Mouse (Mus musculus): ENCODE data around the gene Clec4f. TPM values are rescaled to one million over a fixed set of nuclear protein-coding genes. Genes with fewer than 3 reads are reported as not detected.

Clec4f gene
- polyA plus RNA-seq, 1 experiment from 2014 or later = not detected

- TF ChIP-seq CTCF (IDR thresholded peaks at IDR 0.05; ENCODE audit: low read depth) = peak; percentile 66
- Histone ChIP-seq H3K9ac (ENCODE audit: low read depth, low read length) (no peak overlapping the region), H3K4me3 (replicated peaks; ENCODE audit: low read depth, low read length) (peak overlapping the region; percentile 17; the same call in 1 of the 2 replicates), H3K27ac (no peak overlapping the region), H3K27me3 (ENCODE audit: insufficient read depth, low read length) (no peaks in the 10 kb centered on the region), H3K36me3 (ENCODE audit: insufficient read depth, low read length) (no peaks in the 10 kb centered on the region), H3K4me2 (ENCODE audit: low read length) (peak overlapping the region; percentile 58), H3K4me1 (replicated peaks; ENCODE audit: insufficient read depth, low read length) (no peaks in the 10 kb centered on the region), H3K9me3 (replicated peaks; ENCODE audit: low read length) (no peaks in the 10 kb centered on the region)
- WGBS = 13% methylated on average over 9 of the region's 9 CpGs
- DNase-seq (ENCODE audit: low spot score) (peak; percentile 54), ATAC-seq (replicated peaks; ENCODE audit: low FRiP score, low read depth) (no peak)
Observed at GRCm38 (mm10) chr6:83598646-83599045, 57.3 kb downstream of the Clec4f start.

DNA sequence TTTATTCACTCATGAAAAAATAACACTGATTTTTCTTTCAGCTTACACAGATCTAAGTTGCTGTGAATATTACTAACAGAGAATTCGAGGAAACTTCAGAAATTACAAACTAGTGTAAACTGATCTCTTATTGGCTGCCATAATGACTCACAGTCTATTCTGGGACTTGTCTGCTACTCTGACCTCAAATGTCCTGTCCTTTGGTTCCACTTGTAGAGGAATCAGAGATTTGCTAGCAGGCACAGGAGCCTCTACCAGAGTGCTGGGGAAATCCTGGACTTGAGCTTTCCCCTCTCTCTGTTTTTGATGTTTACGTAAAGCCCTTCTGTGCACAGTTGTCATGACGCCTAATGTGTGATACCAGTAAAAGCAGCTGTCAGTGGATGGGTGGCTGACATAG lies 58.0 kb downstream of the Clec4f start:
- H3K27me3 ChIP-seq (ENCODE audit: insufficient read depth, low read length) = no peaks in the 10 kb centered on the region
- no peak for TF ChIP-seq CTCF (IDR thresholded peaks at IDR 0.05; ENCODE audit: low read depth)
- ATAC-seq (replicated peaks; ENCODE audit: low FRiP score, low read depth) (no peak), DNase-seq (ENCODE audit: low spot score) (no peak)
- H3K4me2 ChIP-seq (ENCODE audit: low read length) = no peak overlapping the region
- H3K9me3 ChIP-seq (replicated peaks; ENCODE audit: low read length) = no peaks in the 10 kb centered on the region
- no peak overlapping the region for H3K4me3 ChIP-seq (replicated peaks; ENCODE audit: low read depth, low read length)
- H3K9ac ChIP-seq (ENCODE audit: low read depth, low read length) = no peak overlapping the region
- WGBS = 44% methylated on average over 3 of the region's 3 CpGs
- H3K36me3 ChIP-seq (ENCODE audit: insufficient read depth, low read length) = no peaks in the 10 kb centered on the region
- no peaks in the 10 kb centered on the region for H3K4me1 ChIP-seq (replicated peaks; ENCODE audit: insufficient read depth, low read length)
- H3K27ac ChIP-seq = no peak overlapping the region

DNA sequence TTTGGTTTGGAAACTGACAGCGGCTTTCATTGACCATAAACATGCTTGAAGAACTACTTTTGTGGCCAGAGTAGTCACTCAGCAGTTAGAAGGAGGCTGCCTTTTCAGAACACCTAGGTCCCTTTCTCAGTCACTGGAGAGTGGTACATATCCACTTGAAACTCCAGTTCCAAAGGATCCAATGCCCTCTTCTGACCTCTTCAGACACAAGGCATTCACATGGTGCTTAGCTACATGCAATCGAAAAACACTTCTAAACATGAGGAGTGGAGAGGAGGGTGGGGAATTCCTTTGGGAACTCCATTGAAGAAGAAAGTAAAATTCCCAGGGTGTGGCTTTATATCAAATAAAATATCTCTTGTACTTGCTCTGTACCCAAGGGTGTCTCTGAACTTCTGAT lies 61.0 kb downstream of the Clec4f start:
- 84% methylated on average over 2 of the region's 2 CpGs for WGBS
- H3K9ac ChIP-seq (ENCODE audit: low read depth, low read length) = no peak overlapping the region
- H3K4me2 ChIP-seq (ENCODE audit: low read length) = no peak overlapping the region
- no peaks in the 10 kb centered on the region for H3K36me3 ChIP-seq (ENCODE audit: insufficient read depth, low read length)
- no peaks in the 10 kb centered on the region for H3K9me3 ChIP-seq (replicated peaks; ENCODE audit: low read length)
- DNase-seq (ENCODE audit: low spot score) (no peak), ATAC-seq (replicated peaks; ENCODE audit: low FRiP score, low read depth) (no peak)
- no peak for TF ChIP-seq CTCF (IDR thresholded peaks at IDR 0.05; ENCODE audit: low read depth)
- no peaks in the 10 kb centered on the region for H3K4me1 ChIP-seq (replicated peaks; ENCODE audit: insufficient read depth, low read length)
- H3K27me3 ChIP-seq (ENCODE audit: insufficient read depth, low read length) = no peaks in the 10 kb centered on the region
- no peak overlapping the region for H3K27ac ChIP-seq
- H3K4me3 ChIP-seq (replicated peaks; ENCODE audit: low read depth, low read length) = no peak overlapping the region

Other genes starting within 250 kb of the Clec4f start
- 32.3 and 33.0 TPM in 2 replicates for gene Tet3, start 197.1 kb downstream of the Clec4f start, polyA plus RNA-seq (2015; fragmentation: Nextera tagmentation; extraction: Ambion mirVana)
- 73.0 and 75.5 TPM in 2 replicates for gene Dguok, start 149.2 kb downstream of the Clec4f start, polyA plus RNA-seq (2015; fragmentation: Nextera tagmentation; extraction: Ambion mirVana)
- 21.8 and 28.8 TPM in 2 replicates for gene Actg2, start 119.9 kb downstream of the Clec4f start, polyA plus RNA-seq (2015; fragmentation: Nextera tagmentation; extraction: Ambion mirVana)
- 30.2 and 31.2 TPM in 2 replicates for gene Stambp, start 83.5 kb downstream of the Clec4f start, polyA plus RNA-seq (2015; fragmentation: Nextera tagmentation; extraction: Ambion mirVana)
- gene Cd207, start 21.7 kb upstream of the Clec4f start, polyA plus RNA-seq (2015; fragmentation: Nextera tagmentation; extraction: Ambion mirVana) = not detected in 2 replicates
- gene Vax2, start 55.1 kb upstream of the Clec4f start, polyA plus RNA-seq (2015; fragmentation: Nextera tagmentation; extraction: Ambion mirVana) = not detected in 2 replicates
- gene Atp6v1b1, start 86.8 kb upstream of the Clec4f start, polyA plus RNA-seq (2015; fragmentation: Nextera tagmentation; extraction: Ambion mirVana) = 14.2 and 17.0 TPM in 2 replicates
- gene Ankrd53, start 106.5 kb upstream of the Clec4f start, polyA plus RNA-seq (2015; fragmentation: Nextera tagmentation; extraction: Ambion mirVana) = 0.17 and 0.33 TPM in 2 replicates
- 108 TPM in 2 replicates for gene Tex261, start 119.6 kb upstream of the Clec4f start, polyA plus RNA-seq (2015; fragmentation: Nextera tagmentation; extraction: Ambion mirVana)
- gene Nagk, start 138.8 kb upstream of the Clec4f start, polyA plus RNA-seq (2015; fragmentation: Nextera tagmentation; extraction: Ambion mirVana) = 56.8 and 60.0 TPM in 2 replicates
- gene Paip2b, start 175.6 kb upstream of the Clec4f start, polyA plus RNA-seq (2015; fragmentation: Nextera tagmentation; extraction: Ambion mirVana) = 10.8 and 12.1 TPM in 2 replicates
- gene Zfp638, start 210.9 kb upstream of the Clec4f start, polyA plus RNA-seq (2015; fragmentation: Nextera tagmentation; extraction: Ambion mirVana) = 44.5 and 49.0 TPM in 2 replicates

Measured in kidney, postnatal 0 days (tissue).